Mouse (Mus musculus): Measurements from ENCODE around the gene Bpifa3.
"Not testable (repeated sequence)": the region's sequence is repeated elsewhere in the genome, so short reads cannot be mapped to it uniquely, and the experiment has no call there.

Gene Bpifa3

GRCm38 (mm10) chr2:154130120-154130519 lies at the start of gene Bpifa3:
TSS of gene Bpifa3 (plus strand) at chr2:154130336.
- DNase-seq (ENCODE audit: low spot score) = no peak

- no peak for DNase-seq (ENCODE audit: low spot score)
Observed at GRCm38 (mm10) chr2:154097734-154098133, 32.4 kb upstream of the Bpifa3 start.

GRCm38 (mm10) chr2:154117381-154117780 lies 12.8 kb upstream of the Bpifa3 start:
- DNase-seq (ENCODE audit: low spot score) = no peak

DNA sequence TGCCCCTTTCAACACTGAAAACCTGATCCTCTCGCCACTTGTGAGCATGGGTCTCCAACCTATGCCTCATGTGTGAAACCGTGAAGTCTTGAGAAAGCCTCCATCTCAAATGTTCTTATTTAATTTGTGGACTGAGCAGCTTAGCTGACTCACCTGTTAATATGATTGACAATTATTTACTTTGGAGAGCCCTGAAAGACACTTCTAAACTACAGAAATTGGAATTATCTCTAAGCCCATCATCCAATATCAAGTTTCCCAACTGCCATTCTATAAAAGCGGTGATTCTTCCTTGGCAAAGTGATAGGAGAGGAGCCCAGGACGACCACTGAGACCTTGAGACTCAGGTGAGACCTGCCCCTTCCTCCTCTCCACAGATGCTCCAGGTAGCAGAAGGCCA lies 12.4 kb downstream of the Bpifa3 start, which contains the start of gene Bpifa1:
Gene Bpifa1, plus strand, starts transcription at position 301 of the 400 bp plus-strand sequence.
- DNase-seq (ENCODE audit: low spot score) = no peak

DNA sequence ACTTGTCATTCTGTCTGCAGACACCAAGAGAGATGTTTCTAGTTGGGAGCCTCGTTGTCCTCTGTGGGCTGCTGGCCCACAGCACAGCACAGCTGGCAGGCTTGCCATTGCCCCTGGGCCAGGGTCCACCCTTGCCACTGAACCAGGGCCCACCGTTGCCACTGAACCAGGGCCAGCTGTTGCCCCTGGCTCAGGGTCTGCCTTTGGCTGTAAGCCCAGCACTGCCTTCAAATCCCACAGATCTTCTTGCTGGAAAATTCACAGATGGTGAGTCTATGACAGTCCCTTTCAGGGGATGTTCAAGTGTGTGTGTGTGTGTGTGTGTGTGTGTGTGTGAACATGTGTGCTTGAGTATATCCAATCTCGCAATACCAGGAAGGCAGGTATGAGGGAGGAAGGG lies 13.6 kb downstream of the Bpifa3 start:
- no peak for DNase-seq (ENCODE audit: low spot score)

GRCm38 (mm10) chr2:154147496-154147895 lies 17.4 kb downstream of the Bpifa3 start:
- no peak for DNase-seq (ENCODE audit: low spot score)

DNA sequence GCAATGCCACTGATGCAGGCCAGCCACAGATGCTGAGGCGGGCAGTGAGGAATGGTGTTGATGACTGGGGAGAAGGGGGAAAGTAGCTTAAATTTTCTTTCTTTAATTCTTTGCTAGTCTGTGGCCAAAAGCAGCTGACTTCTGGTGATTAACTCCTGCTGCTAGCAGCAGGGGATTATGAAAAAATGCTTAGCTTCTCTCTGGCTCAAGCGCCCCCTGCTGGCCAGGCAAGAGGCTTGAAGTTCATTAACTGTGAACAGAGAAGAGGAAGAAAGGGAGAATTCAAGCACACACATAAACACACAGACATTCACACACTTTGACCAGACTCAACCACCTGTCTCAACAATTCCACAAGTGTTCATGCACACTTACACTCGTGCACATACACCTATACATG lies 28.3 kb downstream of the Bpifa3 start:
- no peak for DNase-seq (ENCODE audit: low spot score)

GRCm38 (mm10) chr2:154162307-154162706 lies 32.2 kb downstream of the Bpifa3 start, which contains the start of gene Bpifa5:
TSS of gene Bpifa5 (plus strand) at chr2:154162607.
- no peak for DNase-seq (ENCODE audit: low spot score)

GRCm38 (mm10) chr2:154163306-154163705 lies 33.2 kb downstream of the Bpifa3 start:
- no peak for DNase-seq (ENCODE audit: low spot score)

GRCm38 (mm10) chr2:154169172-154169571 lies 39.0 kb downstream of the Bpifa3 start:
- DNase-seq (ENCODE audit: low spot score) = no peak

DNA sequence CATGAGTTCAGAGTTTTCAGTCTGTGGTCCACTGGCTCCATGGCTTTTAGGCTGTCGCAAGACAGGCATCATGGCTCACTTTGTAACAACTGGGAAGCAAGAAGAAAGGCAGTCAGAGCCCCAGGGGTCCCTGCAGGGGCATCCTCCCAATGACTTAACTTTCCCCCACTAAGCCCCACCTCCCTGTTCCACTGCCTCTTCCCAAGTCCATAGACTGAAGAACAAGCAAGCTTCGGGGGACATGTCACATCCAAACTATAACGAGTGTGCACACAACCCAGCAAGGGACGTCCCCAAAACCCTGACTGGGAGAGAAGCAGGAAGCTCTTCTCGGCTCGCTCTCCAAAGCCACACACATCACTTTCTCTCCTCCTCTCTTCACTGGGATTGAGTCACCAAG lies 41.5 kb downstream of the Bpifa3 start:
- no peak for DNase-seq (ENCODE audit: low spot score)

GRCm38 (mm10) chr2:154173313-154173712 lies 43.2 kb downstream of the Bpifa3 start:
- no peak for DNase-seq (ENCODE audit: low spot score)

DNA sequence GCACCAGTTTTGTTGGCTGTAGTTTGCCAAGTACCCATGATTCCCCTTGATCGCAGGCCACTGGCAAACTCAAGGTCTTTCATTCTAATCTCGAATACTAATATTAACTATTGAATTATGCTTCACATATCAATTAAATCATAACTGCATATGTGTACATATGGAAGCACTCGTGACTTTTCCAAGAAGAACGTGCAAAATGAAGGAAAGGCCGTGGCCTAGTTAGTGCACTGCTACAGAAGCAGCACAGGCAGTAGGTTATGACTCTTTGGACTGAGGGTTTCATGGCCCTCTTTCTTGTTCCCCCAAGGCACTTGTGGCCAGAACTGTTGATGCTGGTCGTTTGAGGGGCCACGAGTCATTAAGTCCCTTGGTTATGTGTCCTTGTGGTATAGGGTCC lies 51.8 kb downstream of the Bpifa3 start:
- not testable (repeated sequence) for DNase-seq (ENCODE audit: low spot score)

- DNase-seq (ENCODE audit: low spot score) = not testable (repeated sequence)
Observed at GRCm38 (mm10) chr2:154183061-154183460, 52.9 kb downstream of the Bpifa3 start.

- DNase-seq (ENCODE audit: low spot score) = no peak
Observed at GRCm38 (mm10) chr2:154185319-154185718, 55.2 kb downstream of the Bpifa3 start.

- DNase-seq (ENCODE audit: low spot score) = no peak
Observed at GRCm38 (mm10) chr2:154185748-154186147, 55.6 kb downstream of the Bpifa3 start.

DNA sequence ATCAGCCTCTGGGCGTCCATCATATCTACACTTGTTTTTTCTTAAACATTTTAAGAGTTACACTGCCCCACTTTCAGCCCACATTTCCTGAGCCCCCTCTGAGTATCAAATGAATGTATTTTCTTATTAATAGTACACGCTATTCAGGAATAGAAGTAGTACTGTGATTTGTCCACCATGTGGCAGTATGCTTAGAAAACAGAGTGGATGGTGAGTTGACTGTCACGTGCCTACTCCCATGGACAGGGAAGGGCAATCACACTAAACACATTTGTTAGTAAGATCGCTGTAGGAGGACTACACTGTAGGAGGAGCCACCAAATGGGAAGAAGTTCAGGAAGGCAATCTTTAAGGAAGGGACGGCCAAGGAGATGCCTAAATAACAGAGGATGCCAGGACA lies 57.3 kb downstream of the Bpifa3 start:
- no peak for DNase-seq (ENCODE audit: low spot score)
